Mouse (Mus musculus) heart, postnatal 25 days (tissue): Measurements from ENCODE around the gene Zfp935. TPM values are rescaled to one million over a fixed set of nuclear protein-coding genes. Genes with fewer than 3 reads are reported as not detected.
"Not testable (repeated sequence)": the region's sequence is repeated elsewhere in the genome, so short reads cannot be mapped to it uniquely, and the experiment has no call there.

Experiments used
- DNase-seq: peaks from one replicate; pipeline ENCODE4 v3.0.0; 2022; ENCODE audit warnings: low spot score
- intact Hi-C: fragments of 180-260 bp; cut with DNase I; formaldehyde crosslinking; loops from one replicate; pipeline ENCODE4 v1.15.1; 2025
- microRNA-seq: library from miRNA; unstranded; fragments of <30 nt; microRNA quantifications from one replicate; pipeline ENCODE4 v1.2.0, GENCODE M21; 2022
- total RNA-seq, 2 experiments: library from RNA; stranded (reverse); gene quantifications; 2 replicates each; pipeline ENCODE4 v1.2.3; 2021

Zfp935 gene
- 1 to 10 TPM in 1 of 2 experiments, not detected in 1; 2.1 TPM for total RNA-seq

DNA sequence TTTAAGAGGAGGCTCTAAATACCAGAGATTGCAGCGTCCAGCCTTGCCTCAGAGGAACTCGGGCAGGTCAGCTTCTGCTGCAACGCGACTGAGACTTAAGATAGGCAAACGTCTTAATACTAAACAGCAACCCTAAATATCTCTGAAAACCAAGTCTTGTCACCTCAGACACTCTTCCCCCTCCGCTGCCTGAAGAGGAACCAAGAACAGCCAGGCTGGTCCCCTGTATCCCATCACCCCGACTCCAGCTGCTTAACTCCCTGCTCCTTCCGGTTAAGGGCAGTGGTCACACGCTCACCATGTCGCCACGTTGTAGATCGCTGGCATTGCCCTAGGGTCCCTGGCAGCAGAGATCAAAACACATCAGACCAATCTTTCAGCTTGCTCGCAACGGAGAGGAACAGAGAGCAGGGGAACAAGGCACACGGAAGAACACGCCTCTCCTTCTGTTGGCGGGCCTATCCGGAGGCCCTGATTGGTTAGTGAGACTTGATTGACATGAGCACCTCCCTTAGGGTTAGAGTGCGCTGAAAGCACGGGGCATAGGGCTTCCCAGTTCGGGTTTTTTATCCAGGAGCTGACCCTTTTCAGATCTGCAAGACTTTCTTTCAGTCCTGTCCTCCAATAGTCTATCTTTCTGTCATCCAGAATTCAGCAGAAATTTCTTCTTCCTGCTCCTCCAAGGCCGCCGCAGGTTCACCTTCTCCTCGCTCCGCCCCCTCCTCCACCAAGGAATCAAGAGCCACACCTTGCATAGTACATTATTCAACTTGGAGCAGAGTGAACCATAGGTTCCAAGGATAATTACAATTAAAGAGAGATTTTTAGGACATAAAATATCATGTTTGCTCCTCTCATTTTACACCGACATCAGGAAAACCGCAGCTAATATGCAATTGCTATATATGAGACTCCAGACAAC, at the start of gene Zfp935:
Zfp935 (minus strand) TSS at position 323 of the 922 bp plus-strand sequence.
- peak; percentile 66 for DNase-seq
- intact Hi-C loops: not testable (repeated sequence)

GRCm38 (mm10) chr13:62571099-62571498, 12.8 kb upstream of the Zfp935 start, which contains the start of gene Zfp934:
Gene Zfp934, minus strand, starts transcription at chr13:62571199.
- DNase-seq, intact Hi-C loops: not testable (repeated sequence)

DNA sequence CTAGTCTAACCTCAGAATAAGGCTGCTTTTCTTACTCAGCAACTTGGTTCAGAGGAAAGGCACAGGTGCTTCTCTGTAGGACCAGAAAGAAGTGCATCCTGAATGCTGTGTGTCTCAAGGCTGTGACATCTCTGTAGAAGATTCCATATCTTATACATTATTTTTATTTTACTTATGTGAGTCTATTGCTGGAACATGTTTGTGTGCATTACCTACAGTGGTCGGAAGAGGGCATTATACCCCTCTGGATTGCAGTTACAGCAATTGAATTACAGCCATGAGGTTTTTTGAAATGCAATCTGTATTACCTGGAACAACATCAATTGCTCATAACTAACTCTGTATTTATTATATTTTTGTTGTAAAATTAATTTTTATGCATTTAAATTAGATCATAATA, 3.4 kb upstream of the Zfp935 start:
- DNase-seq, intact Hi-C loops: not testable (repeated sequence)

GRCm38 (mm10) chr13:62530129-62530528, 28.2 kb downstream of the Zfp935 start:
- intact Hi-C loops, DNase-seq: not testable (repeated sequence)

DNA sequence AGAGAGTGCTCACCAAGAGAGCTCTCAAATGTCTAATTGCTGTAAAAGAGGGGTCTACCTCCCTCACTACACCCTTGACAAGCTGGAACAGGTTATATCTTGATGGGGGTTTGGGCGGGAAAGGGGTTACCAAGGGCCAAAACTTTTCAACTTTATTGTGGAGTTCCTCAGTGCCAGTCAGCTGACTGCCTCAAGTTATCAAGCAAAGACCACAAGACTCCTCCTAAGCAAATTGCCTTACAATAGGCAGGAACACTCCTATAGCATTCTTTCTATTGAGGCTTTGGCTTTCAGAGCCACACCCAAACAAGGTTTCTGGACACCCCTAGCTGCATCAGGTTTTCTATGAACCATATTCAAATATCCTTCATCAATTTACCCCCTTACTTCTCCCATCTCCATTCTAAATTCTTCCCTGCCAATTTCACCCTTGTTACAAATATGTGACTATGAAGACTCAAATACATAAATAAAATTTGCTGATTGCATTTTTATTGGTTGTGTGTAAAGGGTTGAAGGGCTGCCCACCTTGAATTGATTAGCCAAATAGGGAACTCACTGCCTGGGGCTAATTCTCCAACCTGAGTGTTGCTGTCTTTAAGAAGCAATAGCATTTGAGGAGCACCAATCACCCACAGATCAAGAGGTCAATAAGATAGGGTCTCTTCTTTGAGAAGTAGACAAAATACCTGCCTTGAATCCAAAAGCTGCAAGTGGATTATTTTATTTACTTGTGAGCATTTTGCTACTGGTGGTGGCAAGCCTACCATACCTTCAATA, 47.5 kb downstream of the Zfp935 start:
- DNase-seq, intact Hi-C loops: not testable (repeated sequence)

DNA sequence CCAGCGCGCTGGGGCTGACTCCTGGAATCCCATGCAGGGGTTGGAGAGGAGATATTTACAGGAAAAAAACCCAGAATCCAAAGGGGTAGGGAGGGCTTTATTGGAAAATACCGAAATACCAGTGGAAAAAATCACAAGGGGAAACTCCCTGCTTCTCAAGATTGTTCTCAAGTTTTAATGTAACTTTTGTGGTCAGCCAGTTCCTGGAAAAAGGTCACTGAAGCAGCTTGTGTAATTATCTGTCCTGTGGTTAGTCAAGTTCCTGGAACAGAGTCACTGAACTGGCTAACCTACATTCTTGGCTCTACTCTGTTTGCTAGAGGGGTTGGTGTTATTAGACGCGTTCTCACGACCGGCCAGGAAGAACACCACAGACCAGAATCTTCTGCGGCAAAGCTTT, 85.7 kb downstream of the Zfp935 start:
- DNase-seq, intact Hi-C loops: not testable (repeated sequence)

DNA sequence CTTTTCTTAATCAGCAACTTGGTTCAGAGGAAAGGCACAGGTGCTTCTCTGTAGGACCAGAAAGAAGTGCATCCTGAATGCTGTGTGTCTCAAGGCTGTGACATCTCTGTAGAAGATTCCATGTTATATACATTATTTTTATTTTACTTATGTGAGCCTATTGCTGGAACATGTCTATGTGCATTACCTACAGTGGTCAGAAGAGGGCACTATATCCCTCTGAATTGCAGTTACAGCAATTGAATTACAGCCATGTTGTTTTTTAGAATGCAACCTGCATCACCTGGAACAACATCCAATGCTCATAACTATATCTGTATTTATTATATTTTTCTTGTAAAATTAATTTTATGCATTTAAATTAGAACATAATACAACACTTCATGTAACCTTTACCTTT, 88.4 kb downstream of the Zfp935 start:
- intact Hi-C loops: loop anchor here (10.0 kb wide), 2 partner anchors 155 to 885 kb away; partner anchors contain the start of gene 6720489N17Rik
- not testable (repeated sequence) for DNase-seq

DNA sequence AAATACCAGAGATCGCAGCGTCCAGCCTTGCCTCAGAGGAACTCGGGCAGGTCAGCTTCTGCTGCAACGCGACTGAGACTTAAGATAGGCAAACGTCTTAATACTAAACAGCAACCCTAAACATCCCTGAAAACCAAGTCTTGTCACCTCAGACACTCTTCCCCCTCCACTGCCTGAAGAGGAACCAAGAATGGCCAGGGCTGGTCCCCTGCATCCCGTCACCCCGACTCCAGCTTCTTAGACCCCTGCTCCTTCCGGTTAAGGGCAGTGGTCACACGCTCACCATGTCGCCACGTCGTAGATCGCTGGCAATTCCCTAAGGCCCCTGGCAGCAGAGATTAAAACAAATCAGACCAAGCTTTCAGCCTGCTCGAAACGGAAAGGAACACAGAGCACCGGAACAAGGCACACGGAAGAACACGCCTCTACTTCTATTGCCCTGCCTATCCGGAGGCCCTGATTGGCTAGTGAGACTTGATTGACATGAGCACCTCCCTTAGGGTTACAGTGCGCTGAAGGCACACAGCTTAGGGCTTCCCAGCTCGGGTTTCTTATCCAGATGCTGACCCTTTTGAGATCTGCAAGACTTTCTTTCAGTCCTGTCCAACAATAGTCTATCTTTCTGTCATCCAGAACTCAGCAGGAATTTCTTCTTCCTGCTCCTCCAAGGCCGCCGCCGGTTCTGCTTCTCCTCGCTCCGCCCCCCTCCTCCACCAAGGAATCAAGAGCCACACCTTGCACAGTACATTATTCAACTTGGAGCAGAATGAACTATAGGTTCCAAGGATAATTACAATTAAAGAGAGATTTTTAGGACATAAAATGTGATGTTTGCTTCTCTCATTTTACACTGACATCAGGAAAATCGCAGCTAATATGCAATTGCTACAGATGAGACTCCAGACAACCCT, 91.6 kb downstream of the Zfp935 start, which contains the start of gene Gm49359:
Gm49359 (minus strand) TSS at position 409 of the 911 bp plus-strand sequence.
- intact Hi-C loops: loop anchor here (10.0 kb wide), 2 partner anchors 158 to 888 kb away; partner anchors contain the start of gene 6720489N17Rik
- peak; percentile 79 for DNase-seq

Small RNA genes within 50 kb of the gene (microRNA-seq; reads per million reads assigned to microRNA genes)
- not detected for gene Gm22256

Other genes with a start within 250 kb of the Zfp935 start
- under 1 TPM; 0.47 to 0.53 TPM for gene Gm3604, start 175.3 kb downstream of the Zfp935 start, total RNA-seq
- 1 to 10 TPM; 5.1 to 7.5 TPM for gene Gm49359, start 91.7 kb downstream of the Zfp935 start, total RNA-seq
- 1 to 10 TPM; 3.7 to 5.2 TPM for gene Zfp934, start 12.7 kb upstream of the Zfp935 start, total RNA-seq
- gene 6720489N17Rik, start 65.7 kb upstream of the Zfp935 start, total RNA-seq: under 1 TPM; 0.88 to 0.89 TPM
- 1 to 10 TPM; 2.6 to 3.0 TPM for gene Platr25, start 202.2 kb upstream of the Zfp935 start, total RNA-seq
- gene Gm5141, start 227.3 kb upstream of the Zfp935 start, total RNA-seq: under 1 TPM; 0.55 to 0.98 TPM